Mouse (Mus musculus): Measurements from ENCODE around the gene Twsg1.

- TF ChIP-seq CTCF (IDR thresholded peaks at IDR 0.05 in 2 of 3, conservative IDR thresholded peaks at IDR 0.05 in 1 of 3; ENCODE audit: control insufficient read depth in 1 of 3, insufficient read depth in 1 of 3, low read depth in 2 of 3, low read length in 3 of 3, poor library complexity in 1 of 3, severe bottlenecking in 1 of 3) (no peak), POLR2A (IDR thresholded peaks at IDR 0.05; ENCODE audit: control insufficient read depth in 1 of 2, insufficient read depth in 1 of 2, low read depth in 1 of 2, low read length in 2 of 2, poor library complexity in 1 of 2) (no peak)
These were observed 45.8 kb downstream of the Twsg1 start for GRCm38 (mm10) chr17:65905241-65905640.
